Mouse (Mus musculus) gastrocnemius, postnatal 4 days (tissue): ENCODE data around the gene Gm10666. TPM values are rescaled to one million over a fixed set of nuclear protein-coding genes. Genes with fewer than 3 reads are reported as not detected.
"Not testable (repeated sequence)": the region's sequence is repeated elsewhere in the genome, so short reads cannot be mapped to it uniquely, and the experiment has no call there.

Experiments
- DNase-seq, 2 experiments: peaks; one replicate each; pipeline ENCODE4 v3.0.0; 2021 to 2022; ENCODE audit warnings: low spot score in 2 of 2, mixed read lengths in 2 of 2
- long read RNA-seq, 2 experiments: library from polyadenylated mRNA; stranded (forward); transcript quantifications; one replicate each; pipeline ENCODE4 v2.0.0; 2021
- total RNA-seq, 2 experiments: library from RNA; stranded (reverse); gene quantifications; 2 replicates each; pipeline ENCODE4 v1.2.3; 2021

Gene Gm10666
- not detected for total RNA-seq
- long read RNA-seq, experiment 1, result 0 reads
- long read RNA-seq, experiment 2, result 0 reads

- not testable (repeated sequence) for DNase-seq
Observed at GRCm38 (mm10) chr7:22134641-22135040, at the start of gene Gm10666. TSS of gene Gm10666 (minus strand) at chr7:22134741.

- DNase-seq, result not testable (repeated sequence)
Observed at GRCm38 (mm10) chr7:22163935-22164334, 29.4 kb upstream of the Gm10666 start, which contains the start of gene Vmn1r142. TSS of gene Vmn1r142 (minus strand) at chr7:22164035.

GRCm38 (mm10) chr7:22118145-22118544, 16.4 kb downstream of the Gm10666 start, which contains the start of gene Gm16451:
TSS of gene Gm16451 (minus strand) at chr7:22118245.
- not testable (repeated sequence) for DNase-seq

Other genes starting within 250 kb of the Gm10666 start
- not detected for gene Gm5891, start 213.4 kb downstream of the Gm10666 start, total RNA-seq
- gene Vmn1r137, start 140.2 kb downstream of the Gm10666 start, total RNA-seq, result not detected
- not detected for gene Vmn1r138, start 105.8 kb downstream of the Gm10666 start, total RNA-seq
- gene Gm6176, start 78.4 kb downstream of the Gm10666 start, total RNA-seq, result not detected
- gene Vmn1r139, start 65.7 kb downstream of the Gm10666 start, total RNA-seq, result not detected
- gene Gm16451, start 16.5 kb downstream of the Gm10666 start, total RNA-seq, result not detected
- not detected for gene Vmn1r142, start 29.3 kb upstream of the Gm10666 start, total RNA-seq
- not detected for gene Vmn1r143, start 54.6 kb upstream of the Gm10666 start, total RNA-seq
- not detected for gene Gm8653, start 66.5 kb upstream of the Gm10666 start, total RNA-seq
- not detected for gene Gm8453, start 94.7 kb upstream of the Gm10666 start, total RNA-seq
- gene Gm4187, start 195.0 kb upstream of the Gm10666 start, total RNA-seq, result not detected
- gene Gm8660, start 236.3 kb upstream of the Gm10666 start, total RNA-seq, result not detected